Mouse (Mus musculus) midbrain, embryonic 15.5 days (tissue): ENCODE results near the gene Henmt1. TPM values are rescaled to one million over a fixed set of nuclear protein-coding genes. Genes with fewer than 3 reads are reported as not detected.

Source experiments
- ATAC-seq: fragments of 200-750 bp; cut with Nextera tagmentation; replicated peaks from 2 replicates; pipeline ENCODE4 v1.8.0; 2017; ENCODE audit warnings: moderate TSS enrichment
- H3K27ac ChIP-seq: fragments of 300-500 bp; sonication (generic); 2 replicates; pipeline ENCODE4 v1.5.1; 2015; ENCODE audit warnings: mild to moderate bottlenecking, inconsistent platforms
- H3K27me3 ChIP-seq: fragments of 300-500 bp; sonication (generic); replicated peaks from 2 replicates; pipeline ENCODE4 v1.6.1; 2015; ENCODE audit warnings: inconsistent platforms
- H3K36me3 ChIP-seq: fragments of 300-500 bp; sonication (generic); replicated peaks from 2 replicates; pipeline ENCODE4 v1.6.1; 2015; ENCODE audit warnings: inconsistent platforms
- H3K4me1 ChIP-seq: fragments of 300-500 bp; sonication (generic); 2 replicates; pipeline ENCODE4 v1.6.1; 2015; ENCODE audit warnings: inconsistent platforms
- H3K4me2 ChIP-seq: fragments of 300-500 bp; sonication (generic); 2 replicates; pipeline ENCODE4 v1.6.1; 2015; ENCODE audit warnings: inconsistent platforms, mild to moderate bottlenecking, moderate library complexity
- H3K4me3 ChIP-seq: fragments of 300-500 bp; sonication (generic); 2 replicates; pipeline ENCODE4 v1.5.1; 2015; ENCODE audit warnings: mild to moderate bottlenecking, inconsistent platforms
- H3K9ac ChIP-seq: fragments of 300-500 bp; sonication (generic); 2 replicates; pipeline ENCODE4 v1.6.1; 2015; ENCODE audit warnings: mild to moderate bottlenecking, inconsistent platforms
- H3K9me3 ChIP-seq: fragments of 300-500 bp; sonication (generic); 2 replicates; pipeline ENCODE4 v1.6.1; 2016; ENCODE audit warnings: inconsistent platforms
- WGBS: fragments of 180-500 bp; shearing (Covaris S2); methylation state at CpG from one replicate; pipeline ENCODE4 v1.1.7; 2015; ENCODE audit warnings: mixed read lengths; 5-methylcytosine and 5-hydroxymethylcytosine counted together
- polyA plus RNA-seq: library from polyadenylated mRNA; unstranded; fragments of >200 nt; fragmentation: Nextera tagmentation; extraction: Ambion mirVana; gene quantifications from 2 replicates; pipeline ENCODE4 v1.2.1, GENCODE M21; 2015

Gene Henmt1
- polyA plus RNA-seq, 1 experiment from 2014 or later: 3.4 TPM

GRCm38 (mm10) chr3:108983989-108984388 is 44.3 kb downstream of the Henmt1 start:
- Histone ChIP-seq H3K36me3 (peaks cover 15% of the 10 kb centered on the region; the same call in 1 of the 2 replicates), H3K9me3 (no peaks in the 10 kb centered on the region)
- 85% methylated on average over 5 of the region's 5 CpGs for WGBS

GRCm38 (mm10) chr3:108986534-108986933 is 46.9 kb downstream of the Henmt1 start:
- Histone ChIP-seq H3K27ac (peak overlapping the region; percentile 80), H3K27me3 (no peaks in the 10 kb centered on the region), H3K4me3 (no peak overlapping the region), H3K36me3 (no peaks in the 10 kb centered on the region), H3K9me3 (no peaks in the 10 kb centered on the region), H3K9ac (no peak overlapping the region), H3K4me2 (no peak overlapping the region), H3K4me1 (peaks cover 15% of the 10 kb centered on the region)
- ATAC-seq: peak; percentile 89
- 63% methylated on average over 1 of the region's 1 CpGs for WGBS

More at GRCm38 (mm10) chr3:108983989-108984388, 44.3 kb downstream of the Henmt1 start:
- H3K27me3 ChIP-seq: no peaks in the 10 kb centered on the region
- H3K4me1 ChIP-seq: peaks cover 15% of the 10 kb centered on the region
- no peak overlapping the region for H3K9ac ChIP-seq
- no peak for ATAC-seq
- no peak overlapping the region for H3K4me3 ChIP-seq
- no peak overlapping the region for H3K4me2 ChIP-seq
- no peak overlapping the region for H3K27ac ChIP-seq

DNA sequence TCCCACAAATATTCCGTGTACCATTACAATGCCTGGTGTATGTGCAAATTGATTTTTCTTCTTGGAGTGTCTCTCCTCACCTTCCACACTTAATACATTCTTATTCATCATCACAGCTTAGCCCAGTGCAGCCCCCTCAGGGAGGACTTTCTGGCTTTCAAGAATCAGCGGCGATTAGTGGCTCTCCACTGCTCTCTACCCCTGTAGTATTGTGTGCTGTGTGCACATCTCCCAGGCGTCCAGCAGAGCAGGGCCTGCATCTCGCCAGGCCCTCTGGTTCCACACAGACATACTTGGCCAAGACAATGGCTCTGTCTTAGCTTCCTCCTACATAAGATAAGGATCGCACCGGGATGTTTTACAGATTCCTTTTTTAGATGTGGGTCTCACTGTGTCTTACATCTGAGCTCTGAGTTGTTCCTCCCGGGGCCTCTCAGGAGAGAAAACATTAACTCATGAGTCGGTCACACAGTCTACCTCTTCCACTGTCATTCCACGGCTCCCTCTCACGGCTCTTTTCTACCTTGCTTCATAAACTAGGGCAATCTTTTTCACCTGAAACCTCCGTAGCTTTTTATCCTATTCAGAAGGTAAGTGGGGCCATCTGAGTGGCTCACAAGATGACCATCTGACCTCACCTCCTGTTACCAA is 47.5 kb downstream of the Henmt1 start:
- Histone ChIP-seq H3K4me1 (peaks cover 15% of the 10 kb centered on the region), H3K4me2 (no peak overlapping the region), H3K27me3 (no peaks in the 10 kb centered on the region), H3K27ac (peak overlapping the region; percentile 80), H3K9ac (no peak overlapping the region), H3K9me3 (no peaks in the 10 kb centered on the region), H3K36me3 (no peaks in the 10 kb centered on the region; the same call in 1 of the 2 replicates), H3K4me3 (no peak overlapping the region)
- peak; percentile 92 for ATAC-seq
- WGBS: 39% methylated on average over 12 of the region's 12 CpGs

GRCm38 (mm10) chr3:108989971-108990548 is 50.4 kb downstream of the Henmt1 start:
- no peak overlapping the region for H3K4me2 ChIP-seq
- H3K27ac ChIP-seq: no peak overlapping the region
- no peak overlapping the region for H3K9ac ChIP-seq
- ATAC-seq: no peak
- no peaks in the 10 kb centered on the region; the same call in 1 of the 2 replicates for H3K36me3 ChIP-seq
- peaks cover 15% of the 10 kb centered on the region for H3K4me1 ChIP-seq
- no peaks in the 10 kb centered on the region for H3K27me3 ChIP-seq
- WGBS: 89% methylated on average over 9 of the region's 9 CpGs
- H3K4me3 ChIP-seq: no peak overlapping the region
- no peaks in the 10 kb centered on the region for H3K9me3 ChIP-seq

- Histone ChIP-seq H3K27ac (no peak overlapping the region), H3K27me3 (no peaks in the 10 kb centered on the region), H3K36me3 (no peaks in the 10 kb centered on the region; the same call in 1 of the 2 replicates), H3K4me1 (no peaks in the 10 kb centered on the region), H3K9ac (no peak overlapping the region), H3K4me2 (no peak overlapping the region), H3K9me3 (no peaks in the 10 kb centered on the region), H3K4me3 (no peak overlapping the region)
- ATAC-seq: no peak
- 99% methylated on average over 2 of the region's 2 CpGs for WGBS
These were observed 54.8 kb downstream of the Henmt1 start for GRCm38 (mm10) chr3:108994477-108994876.

- WGBS: 86% methylated on average over 2 of the region's 2 CpGs
- Histone ChIP-seq H3K9me3 (no peaks in the 10 kb centered on the region), H3K4me2 (no peak overlapping the region), H3K9ac (no peak overlapping the region), H3K27ac (no peak overlapping the region), H3K4me3 (no peak overlapping the region), H3K36me3 (no peaks in the 10 kb centered on the region; the same call in 1 of the 2 replicates), H3K27me3 (no peaks in the 10 kb centered on the region), H3K4me1 (no peaks in the 10 kb centered on the region)
- no peak for ATAC-seq
These were observed 55.7 kb downstream of the Henmt1 start for GRCm38 (mm10) chr3:108995379-108995778.

DNA sequence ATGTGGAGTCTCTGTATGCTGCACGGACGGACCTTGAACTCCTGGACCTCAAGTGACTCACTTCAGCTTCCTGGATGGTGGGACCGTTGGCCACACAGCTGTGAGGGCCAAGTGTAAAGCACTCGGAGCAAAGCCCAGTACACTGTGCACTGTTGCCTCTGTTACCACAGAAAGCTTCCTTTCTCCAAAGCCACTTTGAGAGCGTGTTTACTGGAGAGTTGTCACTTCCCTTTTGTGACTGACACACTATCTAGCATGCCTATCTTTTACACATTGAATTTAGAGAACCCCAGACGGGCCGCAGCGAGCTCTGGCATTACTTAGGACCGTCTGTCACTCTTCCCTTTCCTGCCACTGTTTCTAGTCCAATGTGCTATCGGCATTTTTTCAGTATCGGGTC is 57.6 kb downstream of the Henmt1 start:
- Histone ChIP-seq H3K27ac (no peak overlapping the region), H3K4me2 (no peak overlapping the region), H3K4me3 (no peak overlapping the region), H3K27me3 (no peaks in the 10 kb centered on the region), H3K9me3 (no peaks in the 10 kb centered on the region), H3K36me3 (no peaks in the 10 kb centered on the region), H3K4me1 (no peaks in the 10 kb centered on the region), H3K9ac (no peak overlapping the region)
- WGBS: 87% methylated on average over 11 of the region's 11 CpGs
- no peak for ATAC-seq

DNA sequence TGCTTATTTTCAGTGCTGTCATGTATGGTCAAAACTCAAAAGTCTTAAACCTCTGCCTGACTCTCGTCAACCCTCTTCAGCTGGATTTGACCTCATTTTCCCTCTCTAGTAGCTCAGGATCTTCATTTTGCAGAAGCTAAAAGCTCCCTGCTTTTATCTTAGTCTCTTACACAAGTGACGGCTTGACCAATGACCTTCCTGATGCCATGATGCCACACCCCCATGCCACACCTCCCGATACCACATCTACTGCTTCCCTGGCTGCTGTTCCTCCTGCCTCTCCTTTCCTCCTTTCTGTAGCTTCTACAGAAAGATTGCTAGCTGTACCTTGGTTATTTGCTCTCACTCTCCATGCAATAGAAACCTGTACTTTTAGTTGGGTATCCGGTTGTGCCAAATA is 58.1 kb downstream of the Henmt1 start:
- Histone ChIP-seq H3K4me1 (no peaks in the 10 kb centered on the region), H3K9me3 (no peaks in the 10 kb centered on the region), H3K27ac (no peak overlapping the region), H3K9ac (no peak overlapping the region), H3K4me3 (no peak overlapping the region), H3K27me3 (no peaks in the 10 kb centered on the region), H3K36me3 (no peaks in the 10 kb centered on the region), H3K4me2 (no peak overlapping the region)
- ATAC-seq: no peak
- 65% methylated on average over 4 of the region's 4 CpGs for WGBS

GRCm38 (mm10) chr3:108999173-108999572 is 59.5 kb downstream of the Henmt1 start:
- Histone ChIP-seq H3K4me3 (no peak overlapping the region), H3K4me2 (no peak overlapping the region), H3K9ac (no peak overlapping the region), H3K4me1 (no peaks in the 10 kb centered on the region), H3K27me3 (no peaks in the 10 kb centered on the region), H3K36me3 (no peaks in the 10 kb centered on the region), H3K27ac (no peak overlapping the region), H3K9me3 (no peaks in the 10 kb centered on the region)
- WGBS: 67% methylated on average over 1 of the region's 1 CpGs
- no peak for ATAC-seq

DNA sequence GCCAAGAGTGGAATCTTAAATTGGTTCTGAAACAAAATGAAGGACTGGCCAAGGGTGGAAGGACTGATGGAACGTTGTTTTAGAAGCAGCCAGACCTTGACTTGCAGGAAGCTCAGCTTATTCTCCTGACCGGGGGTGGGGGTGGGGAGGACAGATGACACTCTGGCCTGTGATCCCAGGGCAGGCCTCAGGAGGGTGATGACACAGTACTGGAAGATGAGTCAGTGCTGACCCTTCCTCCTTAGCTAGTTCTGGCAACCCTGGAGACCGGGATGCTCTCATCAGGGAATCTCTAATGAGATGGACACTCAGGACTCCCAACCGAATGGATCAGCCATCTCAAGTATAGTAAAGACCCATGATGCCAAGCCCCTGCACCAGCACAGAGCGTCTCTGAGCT is 66.1 kb downstream of the Henmt1 start:
- H3K9ac ChIP-seq: no peak overlapping the region
- no peaks in the 10 kb centered on the region for H3K4me1 ChIP-seq
- 87% methylated on average over 5 of the region's 5 CpGs for WGBS
- no peaks in the 10 kb centered on the region for H3K27me3 ChIP-seq
- H3K4me3 ChIP-seq: no peak overlapping the region
- H3K9me3 ChIP-seq: no peaks in the 10 kb centered on the region
- H3K36me3 ChIP-seq: no peaks in the 10 kb centered on the region
- no peak overlapping the region for H3K4me2 ChIP-seq
- H3K27ac ChIP-seq: no peak overlapping the region
- ATAC-seq: no peak

DNA sequence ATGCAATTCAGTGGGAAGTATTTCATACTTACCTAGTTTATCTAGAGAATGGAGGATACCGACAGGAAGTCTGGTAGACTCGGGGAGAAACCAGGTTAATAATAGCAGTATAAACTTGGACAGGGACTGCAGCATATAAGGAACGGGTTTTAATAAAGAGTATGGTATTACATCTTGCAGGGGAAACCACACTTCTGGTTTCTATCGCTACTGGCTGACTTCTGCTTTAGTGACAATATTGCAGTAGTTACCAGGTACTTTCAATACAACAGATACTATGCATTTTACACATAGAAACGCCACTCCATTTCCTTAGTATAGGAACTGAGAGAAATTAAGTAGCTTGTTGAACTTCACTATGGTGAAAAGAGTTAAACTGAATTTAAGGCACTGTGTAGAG is 68.5 kb downstream of the Henmt1 start:
- 90% methylated on average over 5 of the region's 5 CpGs for WGBS
- Histone ChIP-seq H3K27ac (no peak overlapping the region), H3K36me3 (no peaks in the 10 kb centered on the region), H3K27me3 (no peaks in the 10 kb centered on the region), H3K4me3 (no peak overlapping the region), H3K9ac (no peak overlapping the region), H3K4me2 (no peak overlapping the region), H3K4me1 (no peaks in the 10 kb centered on the region), H3K9me3 (no peaks in the 10 kb centered on the region)
- no peak for ATAC-seq
